In genomic region chr11:49186955-49187488, GRCm38 (mm10) we compare ENCODE assay signal across 13 mouse cellular contexts. TPM values are rescaled to one million over a fixed set of nuclear protein-coding genes. Genes with fewer than 3 reads are reported as not detected.
DNase-seq lines count a peak whose midpoint lies in the region; ATAC-seq and TF ChIP-seq lines count a peak whose summit lies in the region.
"Had no signal": no experiment of that assay in that cellular context is flagged by ENCODE, and none has a peak within 500 bp of the region (broad histone marks: within the 10 kb centered on the region; RNA-seq: fewer than 3 reads in every experiment).

Gene Btnl9 (minus strand): TSS chr11:49187159.

- H3K9ac ChIP-seq in heart, adult 2 months (ENCODE audit: low read depth, low read length) = peak within 1 kb of the TSS; percentile 53
- 0 out of 2 replicates have a peak within 1 kb of the TSS, but pooled peaks have one; percentile 4 for H3K9ac ChIP-seq in heart, embryonic 16.5 days (ENCODE audit: low read length)
- H3K9ac ChIP-seq in midbrain, embryonic 13.5 days (replicated peaks) = no peak within 1 kb of the TSS
- H3K9ac ChIP-seq: lung, embryonic 14.5 days had no signal

- no peaks in the 10 kb centered on the region for H3K79me2 ChIP-seq in heart, adult 2 months (replicated peaks; ENCODE audit: control insufficient read depth, insufficient read depth, low read length)

- ATAC-seq in heart, embryonic 16.5 days (replicated peaks; ENCODE audit: extremely low read depth, insufficient read depth, low FRiP score) = 0 out of 2 replicates have a peak, but pooled peaks have one; percentile 19
- ATAC-seq in cerebellum, adult (ENCODE audit: insufficient number of reproducible peaks, low FRiP score, low TSS enrichment) = no peak
- ATAC-seq in midbrain, embryonic 13.5 days = no peak

- intact Hi-C loops in heart, adult 2 months (cut with DNase I) = loop anchor here (2.0 to 5.0 kb wide), 3 partner anchors 72 to 315 kb away; partner anchors contain the start of genes Irgm1 and Olfr1396

- peak within 1 kb of the TSS; percentile 85 for H3K27ac ChIP-seq in heart, adult 2 months
- H3K27ac ChIP-seq in heart, embryonic 10.5 days = no peak within 1 kb of the TSS
- peak within 1 kb of the TSS; percentile 40 for H3K27ac ChIP-seq in heart, embryonic 16.5 days (ENCODE audit: low read length)
- H3K27ac ChIP-seq in midbrain, embryonic 13.5 days = no peak within 1 kb of the TSS

- no peak for TF ChIP-seq CTCF in heart, adult 2 months (IDR thresholded peaks at IDR 0.05)

- peak within 1 kb of the TSS; percentile 40 for H3K4me3 ChIP-seq in heart, adult 2 months
- H3K4me3 ChIP-seq in heart, embryonic 10.5 days = no peak within 1 kb of the TSS
- peak within 1 kb of the TSS; percentile 23 for H3K4me3 ChIP-seq in heart, embryonic 16.5 days (ENCODE audit: low read length)
- no peak within 1 kb of the TSS for H3K4me3 ChIP-seq in midbrain, embryonic 13.5 days (replicated peaks)

- H3K4me2 ChIP-seq in heart, embryonic 16.5 days (ENCODE audit: low read depth, low read length) = peak within 1 kb of the TSS; percentile 16; the same call in 1 of the 2 replicates
- no peak within 1 kb of the TSS for H3K4me2 ChIP-seq in midbrain, embryonic 13.5 days (replicated peaks)
- H3K4me2 ChIP-seq: lung, embryonic 14.5 days had no signal

- no peak for TF ChIP-seq EP300 in heart, adult 2 months (IDR thresholded peaks at IDR 0.05; ENCODE audit: insufficient read depth, low read depth, low read length)

- WGBS in heart, adult 2 months = 40% methylated on average over 8 of the region's 8 CpGs
- WGBS in heart, embryonic 10.5 days = 70% methylated on average over 8 of the region's 8 CpGs
- 62% methylated on average over 8 of the region's 8 CpGs for whole genome bisulfite sequencing in heart, embryonic 16.5 days
- WGBS in midbrain, embryonic 13.5 days = 81% methylated on average over 8 of the region's 8 CpGs

- H3K27me3 ChIP-seq in heart, adult 2 months (ENCODE audit: control insufficient read depth, insufficient read depth, low read length) = no peaks in the 10 kb centered on the region
- H3K27me3 ChIP-seq in heart, embryonic 10.5 days (ENCODE audit: insufficient read depth, poor library complexity, severe bottlenecking) = no peaks in the 10 kb centered on the region
- no peaks in the 10 kb centered on the region for H3K27me3 ChIP-seq in heart, embryonic 16.5 days (ENCODE audit: control insufficient read depth, insufficient read depth, low read length)
- H3K27me3 ChIP-seq in midbrain, embryonic 13.5 days = no peaks in the 10 kb centered on the region

- H3K9me3 ChIP-seq in heart, embryonic 10.5 days = no peaks in the 10 kb centered on the region
- no peaks in the 10 kb centered on the region for H3K9me3 ChIP-seq in heart, embryonic 16.5 days (replicated peaks; ENCODE audit: control insufficient read depth, low read length)
- no peaks in the 10 kb centered on the region for H3K9me3 ChIP-seq in midbrain, embryonic 13.5 days

- H3K36me3 ChIP-seq in heart, adult 2 months (ENCODE audit: control insufficient read depth, insufficient read depth, low read length) = peaks cover 2% of the 10 kb centered on the region; the same call in 1 of the 2 replicates
- no peaks in the 10 kb centered on the region for H3K36me3 ChIP-seq in heart, embryonic 10.5 days
- H3K36me3 ChIP-seq in heart, embryonic 16.5 days (ENCODE audit: control insufficient read depth, insufficient read depth) = no peaks in the 10 kb centered on the region
- H3K36me3 ChIP-seq in midbrain, embryonic 13.5 days = no peaks in the 10 kb centered on the region

- peak; percentile 77 for TF ChIP-seq POLR2A in heart, adult 2 months (IDR thresholded peaks at IDR 0.05; ENCODE audit: insufficient read depth, low read depth, low read length)

- DNase-seq in heart, adult 2 months = no peak
- no peak for DNase-seq in heart, embryonic 10.5 days (ENCODE audit: low spot score)
- peak; percentile 11 to 52 for DNase-seq in adrenal gland, adult (ENCODE audit: inconsistent age in 2 of 2, low spot score in 1 of 2)
- no peak for DNase-seq in adrenal gland, postnatal 36 days
- no peak for DNase-seq in layer of hippocampus, adult 9-10 months (ENCODE audit: low spot score)
- DNase-seq: layer of hippocampus, postnatal 36 days; lung, embryonic 14.5 days; thymus, postnatal 14 days had no signal

- H3K4me1 ChIP-seq in heart, adult 2 months (ENCODE audit: control insufficient read depth, insufficient read depth, low read length) = peaks cover 1% of the 10 kb centered on the region; the same call in 1 of the 2 replicates
- no peaks in the 10 kb centered on the region for H3K4me1 ChIP-seq in heart, embryonic 10.5 days
- no peaks in the 10 kb centered on the region for H3K4me1 ChIP-seq in heart, embryonic 16.5 days (ENCODE audit: control insufficient read depth, insufficient read depth, low read length)
- no peaks in the 10 kb centered on the region for H3K4me1 ChIP-seq in midbrain, embryonic 13.5 days (replicated peaks)

RNA-seq across cellular contexts. Expression of gene Btnl9, which starts in this region (rescaled TPM):
- total RNA-seq in heart, adult 2 months (2021) = 10 to 100 TPM; 25.0 to 31.4 TPM
- 18.9 and 23.0 TPM in 2 replicates for polyA plus RNA-seq in heart, adult 2 months (2012; rRNA removed)
- polyA plus RNA-seq in heart, embryonic 10.5 days (2016; fragmentation: Nextera tagmentation; extraction: Ambion mirVana) = 0.11 and 0.23 TPM in 2 replicates
- total RNA-seq in adrenal gland, postnatal 36 days (2021) = 10 to 100 TPM; 20.0 to 48.6 TPM
- polyA plus RNA-seq in heart, embryonic 16.5 days (2015; fragmentation: Nextera tagmentation; extraction: Ambion mirVana) = 6.4 and 8.0 TPM in 2 replicates
- polyA plus RNA-seq in midbrain, embryonic 13.5 days (2015; fragmentation: Nextera tagmentation; extraction: Ambion mirVana) = 0.17 TPM in 1 of 2 replicates, not detected in the other
- total RNA-seq: layer of hippocampus, postnatal 36 days; MEL had no signal
- polyA plus RNA-seq: C2C12 had no signal

Comparison
In these comparisons a context has a peak if more than half of its experiments do, and no peak if none do; other contexts are left out.
1. DNase-seq: peak in adrenal gland, adult (2 of 2); none in heart, adult 2 months (0 of 2), heart, embryonic 10.5 days (single experiment), adrenal gland, postnatal 36 days (0 of 2) and layer of hippocampus, adult 9-10 months (single experiment).
2. H3K27ac ChIP-seq: peak in heart, adult 2 months (single experiment) and heart, embryonic 16.5 days (single experiment); none in heart, embryonic 10.5 days (single experiment) and midbrain, embryonic 13.5 days (single experiment).
3. H3K4me3 ChIP-seq: peak in heart, adult 2 months (single experiment) and heart, embryonic 16.5 days (single experiment); none in heart, embryonic 10.5 days (single experiment) and midbrain, embryonic 13.5 days (single experiment).